Mouse (Mus musculus): Measurements from ENCODE around the gene Ssxb8.
"Not testable (repeated sequence)": the region's sequence is repeated elsewhere in the genome, so short reads cannot be mapped to it uniquely, and the experiment has no call there.

The Ssxb8 gene

GRCm38 (mm10) chrX:8690744-8691143 is at the start of gene Ssxb8:
TSS of gene Ssxb8 (minus strand) at chrX:8690844.
- not testable (repeated sequence) for DNase-seq (ENCODE audit: extremely low spot score)

- peak; percentile 0 for DNase-seq (ENCODE audit: extremely low spot score)
Measured at GRCm38 (mm10) chrX:8732907-8733306, 42.3 kb upstream of the Ssxb8 start.

GRCm38 (mm10) chrX:8663085-8663484 is 27.6 kb downstream of the Ssxb8 start:
- DNase-seq (ENCODE audit: extremely low spot score): no peak

All from embryo, embryonic 9.5 days (tissue).